Mouse (Mus musculus): ENCODE data around the gene Grm7. TPM values are rescaled to one million over a fixed set of nuclear protein-coding genes. Genes with fewer than 3 reads are reported as not detected.
A peak's percentile ranks its signal among the peaks of the same experiment; 100 is the strongest.

Gene Grm7
- total RNA-seq, 1 experiment, result not detected

- in situ Hi-C loops (cut with MboI; ENCODE audit: low sequenced_read_pairs in 2 of 2, unreplicated experiment in 2 of 2), result no loop called here
- no peak for TF ChIP-seq ZNF384 (IDR thresholded peaks at IDR 0.05; ENCODE audit: low read depth, low read length)
- no peak for TF ChIP-seq HCFC1 (IDR thresholded peaks at IDR 0.05; ENCODE audit: borderline replicate concordance, insufficient read depth, low read length)
- TF ChIP-seq ZC3H11A (IDR thresholded peaks at IDR 0.05; ENCODE audit: borderline replicate concordance, low read depth, low read length), result no peak
- no peak for TF ChIP-seq CHD2 (IDR thresholded peaks at IDR 0.05; ENCODE audit: low read depth, low read length)
- no peak for TF ChIP-seq MAFK (IDR thresholded peaks at IDR 0.05; ENCODE audit: insufficient read depth, low read depth, low read length)
These were observed 110.5 kb downstream of the Grm7 start for GRCm38 (mm10) chr6:110755921-110756320.

DNA sequence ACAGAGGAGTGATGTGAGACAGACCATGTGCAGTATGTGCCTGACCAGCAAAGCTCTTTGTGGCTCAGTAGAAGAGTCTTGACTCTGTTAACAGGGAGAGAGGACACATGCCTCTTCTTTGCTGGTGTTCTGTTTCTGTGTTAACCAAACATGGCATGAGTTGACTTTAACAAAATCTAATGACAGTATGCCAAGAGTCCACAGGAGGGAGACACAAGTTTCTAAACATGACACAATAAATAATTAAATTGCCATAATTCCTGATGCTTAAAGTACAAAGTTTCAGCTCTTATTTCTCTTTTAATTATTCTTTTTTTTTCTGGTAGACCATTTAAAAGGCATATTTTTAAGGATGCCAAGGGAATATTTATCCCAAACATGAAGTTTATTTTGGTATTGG lies 124.2 kb downstream of the Grm7 start:
- H3K9ac ChIP-seq (ENCODE audit: insufficient read depth, low read depth, low read length, poor library complexity, severe bottlenecking), result no peak overlapping the region
- TF ChIP-seq HCFC1 (IDR thresholded peaks at IDR 0.05; ENCODE audit: borderline replicate concordance, insufficient read depth, low read length), result no peak
- no peak for TF ChIP-seq CHD2 (IDR thresholded peaks at IDR 0.05; ENCODE audit: low read depth, low read length)
- no peak for TF ChIP-seq ZC3H11A (IDR thresholded peaks at IDR 0.05; ENCODE audit: borderline replicate concordance, low read depth, low read length)
- no peak for TF ChIP-seq ZNF384 (IDR thresholded peaks at IDR 0.05; ENCODE audit: low read depth, low read length)
- no peak for TF ChIP-seq MAFK (IDR thresholded peaks at IDR 0.05; ENCODE audit: insufficient read depth, low read depth, low read length)
- in situ Hi-C loops (cut with MboI; ENCODE audit: low sequenced_read_pairs in 2 of 2, unreplicated experiment in 2 of 2), result no loop called here
- no peaks in the 10 kb centered on the region for H3K36me3 ChIP-seq (ENCODE audit: control insufficient read depth, insufficient read depth, low read length, poor library complexity, severe bottlenecking)
- H3K9me3 ChIP-seq (ENCODE audit: control insufficient read depth, insufficient read depth, low read depth, low read length), result no peaks in the 10 kb centered on the region
- DNase-seq (ENCODE audit: low read depth, low spot score), result no peak
- no peaks in the 10 kb centered on the region for H3K4me1 ChIP-seq (ENCODE audit: control insufficient read depth in 2 of 2, insufficient read depth in 2 of 2, low read length in 2 of 2, poor library complexity in 1 of 2)
- no peak overlapping the region for H3K27ac ChIP-seq (ENCODE audit: insufficient read depth, low read depth, low read length, poor library complexity, severe bottlenecking)
- H3K4me3 ChIP-seq (ENCODE audit: insufficient read depth in 1 of 2, low read depth in 1 of 2, low read length in 2 of 2, poor library complexity in 1 of 2, severe bottlenecking in 1 of 2), result no peak overlapping the region

More at GRCm38 (mm10) chr6:110755921-110756320, 110.5 kb downstream of the Grm7 start:
- Histone ChIP-seq H3K9ac (ENCODE audit: insufficient read depth, low read depth, low read length, poor library complexity, severe bottlenecking) (no peak overlapping the region), H3K27ac (ENCODE audit: insufficient read depth, low read depth, low read length, poor library complexity, severe bottlenecking) (no peak overlapping the region), H3K4me1 (ENCODE audit: control insufficient read depth in 2 of 2, insufficient read depth in 2 of 2, low read length in 2 of 2, poor library complexity in 1 of 2) (no peaks in the 10 kb centered on the region), H3K4me3 (ENCODE audit: insufficient read depth in 1 of 2, low read depth in 1 of 2, low read length in 2 of 2, poor library complexity in 1 of 2, severe bottlenecking in 1 of 2) (no peak overlapping the region), H3K36me3 (ENCODE audit: control insufficient read depth, insufficient read depth, low read length, poor library complexity, severe bottlenecking) (no peaks in the 10 kb centered on the region), H3K9me3 (ENCODE audit: control insufficient read depth, insufficient read depth, low read depth, low read length) (no peaks in the 10 kb centered on the region)
- no peak for DNase-seq (ENCODE audit: low read depth, low spot score)

DNA sequence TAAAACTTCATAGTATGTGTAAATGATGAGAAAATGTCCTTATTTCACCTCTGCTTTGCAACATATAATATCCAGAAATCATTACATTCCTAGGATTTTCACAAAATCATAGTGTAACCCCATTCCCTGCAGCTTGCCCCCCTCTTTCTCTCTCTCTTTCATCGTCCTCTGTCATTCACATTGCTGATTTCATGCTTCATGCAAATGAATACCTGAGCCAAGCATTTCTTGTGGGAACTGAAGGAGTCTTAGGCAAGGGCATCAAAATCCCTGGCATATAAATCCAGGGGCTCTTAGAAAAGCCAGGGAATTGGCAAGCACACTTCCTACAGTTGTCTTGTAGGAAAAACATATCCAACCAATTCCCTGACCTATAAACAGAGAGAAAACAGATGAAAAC lies 127.3 kb downstream of the Grm7 start:
- DNase-seq (ENCODE audit: low read depth, low spot score), result no peak
- H3K36me3 ChIP-seq (ENCODE audit: control insufficient read depth, insufficient read depth, low read length, poor library complexity, severe bottlenecking), result no peaks in the 10 kb centered on the region
- in situ Hi-C loops (cut with MboI; ENCODE audit: low sequenced_read_pairs in 2 of 2, unreplicated experiment in 2 of 2), result no loop called here

GRCm38 (mm10) chr6:110776046-110776445 lies 130.7 kb downstream of the Grm7 start:
- no peak overlapping the region for H3K4me3 ChIP-seq (ENCODE audit: insufficient read depth in 1 of 2, low read depth in 1 of 2, low read length in 2 of 2, poor library complexity in 1 of 2, severe bottlenecking in 1 of 2)
- H3K9ac ChIP-seq (ENCODE audit: insufficient read depth, low read depth, low read length, poor library complexity, severe bottlenecking), result no peak overlapping the region
- no peaks in the 10 kb centered on the region for H3K4me1 ChIP-seq (ENCODE audit: control insufficient read depth in 2 of 2, insufficient read depth in 2 of 2, low read length in 2 of 2, poor library complexity in 1 of 2)
- H3K9me3 ChIP-seq (ENCODE audit: control insufficient read depth, insufficient read depth, low read depth, low read length), result no peaks in the 10 kb centered on the region
- H3K27ac ChIP-seq (ENCODE audit: insufficient read depth, low read depth, low read length, poor library complexity, severe bottlenecking), result no peak overlapping the region
- no peaks in the 10 kb centered on the region for H3K36me3 ChIP-seq (ENCODE audit: control insufficient read depth, insufficient read depth, low read length, poor library complexity, severe bottlenecking)
- in situ Hi-C loops (cut with MboI; ENCODE audit: low sequenced_read_pairs in 2 of 2, unreplicated experiment in 2 of 2), result no loop called here
- TF ChIP-seq ZC3H11A (IDR thresholded peaks at IDR 0.05; ENCODE audit: borderline replicate concordance, low read depth, low read length) (no peak), ZNF384 (IDR thresholded peaks at IDR 0.05; ENCODE audit: low read depth, low read length) (no peak)
- DNase-seq (ENCODE audit: low read depth, low spot score), result no peak

More for the DNA sequence above, 127.3 kb downstream of the Grm7 start:
- H3K4me1 ChIP-seq (ENCODE audit: control insufficient read depth in 2 of 2, insufficient read depth in 2 of 2, low read length in 2 of 2, poor library complexity in 1 of 2), result no peaks in the 10 kb centered on the region
- H3K4me3 ChIP-seq (ENCODE audit: insufficient read depth in 1 of 2, low read depth in 1 of 2, low read length in 2 of 2, poor library complexity in 1 of 2, severe bottlenecking in 1 of 2), result no peak overlapping the region
- H3K9ac ChIP-seq (ENCODE audit: insufficient read depth, low read depth, low read length, poor library complexity, severe bottlenecking), result no peak overlapping the region
- TF ChIP-seq CHD2 (IDR thresholded peaks at IDR 0.05; ENCODE audit: low read depth, low read length), result no peak
- no peak for TF ChIP-seq ZC3H11A (IDR thresholded peaks at IDR 0.05; ENCODE audit: borderline replicate concordance, low read depth, low read length)
- TF ChIP-seq ZNF384 (IDR thresholded peaks at IDR 0.05; ENCODE audit: low read depth, low read length), result no peak
- no peak for TF ChIP-seq HCFC1 (IDR thresholded peaks at IDR 0.05; ENCODE audit: borderline replicate concordance, insufficient read depth, low read length)
- no peak for TF ChIP-seq MAFK (IDR thresholded peaks at IDR 0.05; ENCODE audit: insufficient read depth, low read depth, low read length)
- H3K9me3 ChIP-seq (ENCODE audit: control insufficient read depth, insufficient read depth, low read depth, low read length), result no peaks in the 10 kb centered on the region
- H3K27ac ChIP-seq (ENCODE audit: insufficient read depth, low read depth, low read length, poor library complexity, severe bottlenecking), result no peak overlapping the region

GRCm38 (mm10) chr6:110785497-110785928 lies 140.1 kb downstream of the Grm7 start:
- no peak overlapping the region for H3K27ac ChIP-seq (ENCODE audit: insufficient read depth, low read depth, low read length, poor library complexity, severe bottlenecking)
- H3K9ac ChIP-seq (ENCODE audit: insufficient read depth, low read depth, low read length, poor library complexity, severe bottlenecking), result no peak overlapping the region
- DNase-seq (ENCODE audit: low read depth, low spot score), result peak; percentile 21
- H3K9me3 ChIP-seq (ENCODE audit: control insufficient read depth, insufficient read depth, low read depth, low read length), result no peaks in the 10 kb centered on the region
- no peaks in the 10 kb centered on the region for H3K36me3 ChIP-seq (ENCODE audit: control insufficient read depth, insufficient read depth, low read length, poor library complexity, severe bottlenecking)
- TF ChIP-seq ZC3H11A (IDR thresholded peaks at IDR 0.05; ENCODE audit: borderline replicate concordance, low read depth, low read length) (no peak), MAFK (IDR thresholded peaks at IDR 0.05; ENCODE audit: insufficient read depth, low read depth, low read length) (no peak), CHD2 (IDR thresholded peaks at IDR 0.05; ENCODE audit: low read depth, low read length) (no peak), ZNF384 (IDR thresholded peaks at IDR 0.05; ENCODE audit: low read depth, low read length) (no peak), HCFC1 (IDR thresholded peaks at IDR 0.05; ENCODE audit: borderline replicate concordance, insufficient read depth, low read length) (no peak)
- peaks cover 0 to 2% of the 10 kb centered on the region in 2 experiments; a peak in 1 of 4 replicates for H3K4me1 ChIP-seq (ENCODE audit: control insufficient read depth in 2 of 2, insufficient read depth in 2 of 2, low read length in 2 of 2, poor library complexity in 1 of 2)
- in situ Hi-C loops (cut with MboI; ENCODE audit: low sequenced_read_pairs in 2 of 2, unreplicated experiment in 2 of 2), result no loop called here
- H3K4me3 ChIP-seq (ENCODE audit: insufficient read depth in 1 of 2, low read depth in 1 of 2, low read length in 2 of 2, poor library complexity in 1 of 2, severe bottlenecking in 1 of 2), result no peak overlapping the region
